Comparison of ENCODE assay signal across 23 mouse cellular contexts in genomic region chr5:76585378-76585777, GRCm38 (mm10). TPM values are rescaled to one million over a fixed set of nuclear protein-coding genes. Genes with fewer than 3 reads are reported as not detected.
DNase-seq lines count a peak whose midpoint lies in the region; ATAC-seq and TF ChIP-seq lines count a peak whose summit lies in the region.
"Had no signal": no experiment of that assay in that cellular context is flagged by ENCODE, and none has a peak within 500 bp of the region (broad histone marks: within the 10 kb centered on the region; RNA-seq: fewer than 3 reads in every experiment).

No protein-coding gene starts in this region.

- peaks cover 4% of the 10 kb centered on the region; the same call in 1 of the 2 replicates for H3K79me2 ChIP-seq in MEL (ENCODE audit: control insufficient read depth, insufficient read depth, low read length, poor library complexity)

- peak; percentile 51 to 71; a peak in 3 of 4 replicates for TF ChIP-seq EP300 in MEL (IDR thresholded peaks at IDR 0.05; ENCODE audit: low read depth in 1 of 2, low read length in 2 of 2)

- no peak for TF ChIP-seq POLR2A in MEL (IDR thresholded peaks at IDR 0.05; ENCODE audit: control insufficient read depth in 1 of 2, insufficient read depth in 1 of 2, low read depth in 1 of 2, low read length in 2 of 2, poor library complexity in 1 of 2)

- H3K27me3 ChIP-seq in MEL (ENCODE audit: control insufficient read depth in 1 of 2, insufficient read depth in 2 of 2, low read length in 2 of 2) = no peaks in the 10 kb centered on the region
- H3K27me3 ChIP-seq in kidney, embryonic 14.5 days (ENCODE audit: control insufficient read depth, insufficient read depth, low read length) = no peaks in the 10 kb centered on the region
- H3K27me3 ChIP-seq: CH12.LX, Patski had no signal

- no peak overlapping the region for H3K27ac ChIP-seq in MEL (ENCODE audit: control insufficient read depth, low read depth, low read length)
- H3K27ac ChIP-seq in kidney, embryonic 14.5 days (ENCODE audit: low read depth, low read length) = no peak overlapping the region

- TF ChIP-seq RAD21 in MEL (IDR thresholded peaks at IDR 0.05; ENCODE audit: low read depth, low read length) = no peak

- peaks cover 0 to 13% of the 10 kb centered on the region in 2 experiments; a peak in 2 of 4 replicates for H3K36me3 ChIP-seq in MEL (ENCODE audit: control insufficient read depth in 1 of 2, insufficient read depth in 2 of 2, low read length in 2 of 2)
- H3K36me3 ChIP-seq in kidney, embryonic 14.5 days (ENCODE audit: control insufficient read depth, insufficient read depth, low read length) = no peaks in the 10 kb centered on the region
- H3K36me3 ChIP-seq: G1E had no signal

- H3K9me3 ChIP-seq in MEL (replicated peaks; ENCODE audit: insufficient read depth, low read length) = no peaks in the 10 kb centered on the region
- H3K9me3 ChIP-seq in kidney, embryonic 14.5 days (ENCODE audit: control insufficient read depth, low read length) = no peaks in the 10 kb centered on the region

- no peak for TF ChIP-seq CTCF in MEL (IDR thresholded peaks at IDR 0.05 in 2 of 3, conservative IDR thresholded peaks at IDR 0.05 in 1 of 3; ENCODE audit: control insufficient read depth in 1 of 3, insufficient read depth in 1 of 3, low read depth in 2 of 3, low read length in 3 of 3, poor library complexity in 1 of 3, severe bottlenecking in 1 of 3)

- no peak for ATAC-seq in kidney, embryonic 14.5 days (ENCODE audit: low FRiP score, low TSS enrichment)
- ATAC-seq: activated CD4-positive, CD25-positive, alpha-beta regulatory T cell, adult 4 months; CD4-positive, CD25-positive, alpha-beta regulatory T cell, adult 4 months; Patski had no signal

- no peak overlapping the region for H3K4me2 ChIP-seq in kidney, embryonic 14.5 days (replicated peaks; ENCODE audit: low read depth, low read length)

- WGBS in kidney, embryonic 14.5 days = 92% methylated on average over 2 of the region's 2 CpGs

- DNase-seq in heart, adult 11 months = peak; percentile 23
- no peak for DNase-seq in heart, adult 18-20 months
- DNase-seq in MEL (ENCODE audit: low read depth, low spot score) (peak; percentile 53), MEL-GATA-1-ER (ENCODE audit: extremely low read depth, low read depth) (peak; percentile 6)
- DNase-seq in right cerebral cortex, adult 18-20 months = no peak
- DNase-seq: adrenal gland, adult 2 months; adrenal gland, adult 8-10 months; adrenal gland, postnatal 10 days; adrenal gland, postnatal 14 days; adrenal gland, postnatal 25 days; adrenal gland, postnatal 36 days; B cell, adult 2 months; cerebellum, adult 11 months; cerebellum, adult 11-12 months; cerebellum, adult 18-20 months; cerebellum, adult 2 months; cerebellum, adult 8-10 months had no signal

- H3K4me3 ChIP-seq in MEL (ENCODE audit: control insufficient read depth in 1 of 2, insufficient read depth in 1 of 2, low read depth in 2 of 2, low read length in 2 of 2) = no peak overlapping the region
- H3K4me3 ChIP-seq in kidney, embryonic 14.5 days (ENCODE audit: low read length) = no peak overlapping the region

- peaks cover 7 to 12% of the 10 kb centered on the region in 2 experiments for H3K4me1 ChIP-seq in MEL (ENCODE audit: control insufficient read depth in 1 of 2, insufficient read depth in 2 of 2, low read length in 2 of 2)
- 0 out of 2 replicates have a peak, but pooled peaks cover 3% of the 10 kb centered on the region for H3K4me1 ChIP-seq in kidney, embryonic 14.5 days (ENCODE audit: control insufficient read depth, insufficient read depth, low read length)

- no peak overlapping the region for H3K9ac ChIP-seq in MEL (ENCODE audit: control insufficient read depth, low read depth, low read length, poor library complexity, severe bottlenecking)
- no peak overlapping the region for H3K9ac ChIP-seq in kidney, embryonic 14.5 days (ENCODE audit: low read depth, low read length)

TF ChIP-seq in MEL, 35 proteins besides CTCF, POLR2A, EP300 and RAD21:
- TF ChIP-seq NRF1 (IDR thresholded peaks at IDR 0.05; ENCODE audit: insufficient read depth, low read depth, low read length, poor library complexity, severe bottlenecking) (no peak), CHD2 (IDR thresholded peaks at IDR 0.05; ENCODE audit: low read length) (no peak), RCOR1 (IDR thresholded peaks at IDR 0.05; ENCODE audit: low read depth, low read length) (peak; percentile 21; the same call in 1 of the 2 replicates), SMC3 (IDR thresholded peaks at IDR 0.05; ENCODE audit: low read depth, low read length) (no peak), GATA1 (IDR thresholded peaks at IDR 0.05; ENCODE audit: low read depth, low read length) (peak; percentile 40; the same call in 1 of the 2 replicates), ELF1 (IDR thresholded peaks at IDR 0.05; ENCODE audit: low read depth, low read length) (no peak), ZC3H11A (IDR thresholded peaks at IDR 0.05; ENCODE audit: low read depth, low read length) (no peak), NELFE (IDR thresholded peaks at IDR 0.05; ENCODE audit: low read depth, low read length) (no peak), ETS1 (IDR thresholded peaks at IDR 0.05; ENCODE audit: low read depth, low read length) (no peak), TBP (IDR thresholded peaks at IDR 0.05; ENCODE audit: low read depth, low read length) (no peak), ZKSCAN1 (IDR thresholded peaks at IDR 0.05; ENCODE audit: low read depth, low read length) (no peak), USF2 (IDR thresholded peaks at IDR 0.05; ENCODE audit: borderline replicate concordance in 1 of 2, insufficient read depth in 1 of 2, low read depth in 1 of 2, low read length in 2 of 2) (no peak), USF1 (IDR thresholded peaks at IDR 0.05; ENCODE audit: low read depth, low read length) (no peak), TCF12 (IDR thresholded peaks at IDR 0.05; ENCODE audit: low read depth, low read length) (peak; percentile 32; the same call in 1 of the 2 replicates), BHLHE40 (IDR thresholded peaks at IDR 0.05; ENCODE audit: borderline replicate concordance, low read depth, low read length) (no peak), KAT2A (conservative IDR thresholded peaks at IDR 0.05; ENCODE audit: low read depth, low read length) (no peak), ZMIZ1 (IDR thresholded peaks at IDR 0.05; ENCODE audit: low read depth, low read length) (no peak), POLR2AphosphoS2 (IDR thresholded peaks at IDR 0.05; ENCODE audit: low read length) (no peak), MXI1 (IDR thresholded peaks at IDR 0.05; ENCODE audit: low read depth, low read length) (no peak), HCFC1 (IDR thresholded peaks at IDR 0.05; ENCODE audit: low read depth, low read length) (no peak)

RNA-seq across cellular contexts. Expression of gene Cep135, which starts 3.1 kb away (rescaled TPM):
- 1 to 10 TPM; 3.3 TPM for total RNA-seq in heart, adult 18-20 months (2021)
- 9.3 and 9.7 TPM in 2 replicates for total RNA-seq in MEL (2012; rRNA removed)
- 1 to 10 TPM in 1 of 2 experiments, not detected in 1; 9.2 TPM for polyA plus RNA-seq in MEL (2012; ENCODE audit: insufficient read depth in 1 of 2, insufficient read length in 2 of 2, low read depth in 1 of 2, low replicate concordance in 2 of 2, missing spikeins in 1 of 2)
- 6.4 and 10.1 TPM in 2 replicates for polyA plus RNA-seq in kidney, embryonic 14.5 days (2014; fragmentation: Nextera tagmentation; extraction: Ambion mirVana)

RNA-seq across cellular contexts. Expression of gene Exoc1, which starts 56.3 kb away (rescaled TPM):
- 10 to 100 TPM; 15.2 to 15.6 TPM for total RNA-seq in heart, adult 18-20 months (2021)
- 40.8 and 45.2 TPM in 2 replicates for total RNA-seq in MEL (2012; rRNA removed)
- polyA plus RNA-seq in MEL (2012; ENCODE audit: insufficient read depth in 1 of 2, insufficient read length in 2 of 2, low read depth in 1 of 2, low replicate concordance in 2 of 2, missing spikeins in 1 of 2) = 10 to 100 TPM in 1 of 2 experiments, not detected in 1; 34.2 TPM
- 29.3 and 41.3 TPM in 2 replicates for polyA plus RNA-seq in kidney, embryonic 14.5 days (2014; fragmentation: Nextera tagmentation; extraction: Ambion mirVana)

Comparison
In these comparisons a context has a peak if more than half of its experiments do, and no peak if none do; other contexts are left out.
1. DNase-seq: peak in heart, adult 11 months (single experiment), MEL (single experiment) and MEL-GATA-1-ER (single experiment); none in heart, adult 18-20 months (0 of 2) and right cerebral cortex, adult 18-20 months (single experiment).